Mouse (Mus musculus): ENCODE measurements at regions not wholly inside any gene's neighbourhood (a gene's known extent, or its start where the extent isn't known, plus 50 kb on each side); places are given as distances from the start of the nearest gene placed in this dataset.

GRCm38 (mm10) chr2:173843671-173844070, 106.4 kb downstream of the Vapb start:
- CTCF ChIA-PET, result no interaction called here
- in situ Hi-C loops (cut with MboI; ENCODE audit: low pct_unique_long_range_greater_than_20kb), result no loop called here
- POLR2A ChIA-PET, result no interaction called here
- peaks cover 3% of the 10 kb centered on the region for H3K27me3 ChIP-seq
- no peak for ATAC-seq
- DNase-seq (ENCODE audit: low read depth, low spot score), result no peak
- no peak for TF ChIP-seq CTCF (IDR thresholded peaks at IDR 0.05)

- DNase-seq (ENCODE audit: low read depth, low spot score), result no peak
- POLR2A ChIA-PET, result no interaction called here
- H3K27me3 ChIP-seq, result peaks cover 3% of the 10 kb centered on the region
- TF ChIP-seq CTCF (IDR thresholded peaks at IDR 0.05), result no peak
- in situ Hi-C loops (cut with MboI; ENCODE audit: low pct_unique_long_range_greater_than_20kb), result no loop called here
- CTCF ChIA-PET, result no interaction called here
- ATAC-seq, result no peak
Measured at GRCm38 (mm10) chr2:173844524-173844923, 107.2 kb downstream of the Vapb start.

DNA sequence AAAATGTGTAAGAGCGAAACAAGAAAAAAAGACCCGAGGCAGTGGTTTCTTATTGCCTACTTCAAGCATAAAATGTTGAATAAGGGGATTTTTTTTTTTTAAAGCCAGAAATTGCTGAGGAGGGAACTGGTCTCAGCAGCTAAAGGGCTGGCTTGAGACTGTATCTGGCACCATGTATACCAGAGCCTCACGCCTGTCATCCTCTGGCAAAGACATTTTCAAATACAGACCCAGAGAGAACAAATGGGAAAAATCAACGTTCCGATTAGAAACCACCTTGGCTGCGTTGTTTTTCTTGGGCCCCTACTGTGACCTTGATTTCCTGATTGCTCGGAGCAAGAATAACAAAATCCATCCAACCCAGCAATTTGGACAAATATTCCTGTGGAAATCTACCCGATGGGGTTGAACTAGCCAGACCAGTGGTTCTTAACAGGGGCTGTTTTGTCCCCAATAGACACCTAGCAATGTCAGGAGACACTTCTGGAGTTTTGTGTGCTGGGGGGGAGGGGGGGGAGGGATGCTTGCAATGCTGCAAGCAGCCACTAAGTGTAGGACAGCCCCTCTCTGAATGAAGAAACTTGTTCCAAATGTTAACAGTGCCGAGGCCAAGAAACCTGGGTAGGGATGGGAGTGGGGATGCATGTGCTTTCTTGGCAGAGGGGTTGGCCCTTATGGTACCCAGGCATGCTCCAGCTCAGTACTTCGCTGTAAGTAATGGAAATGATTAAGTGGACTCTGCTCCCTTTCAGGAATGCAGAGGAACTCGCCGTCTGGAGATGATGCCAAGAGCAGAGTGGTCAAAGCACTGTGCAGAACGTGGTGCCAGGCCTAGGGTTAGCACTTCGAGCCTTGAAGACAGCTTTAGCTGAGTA, 108.1 kb downstream of the Vapb start:
- in situ Hi-C loops (cut with MboI; ENCODE audit: low pct_unique_long_range_greater_than_20kb), result no loop called here
- ChIA-PET POLR2A (no interaction called here), CTCF (no interaction called here)
- no peak for TF ChIP-seq CTCF (IDR thresholded peaks at IDR 0.05)
- ATAC-seq (no peak), DNase-seq (ENCODE audit: low read depth, low spot score) (no peak)
- peaks cover 3% of the 10 kb centered on the region for H3K27me3 ChIP-seq

GRCm38 (mm10) chr2:173851054-173851453, 113.7 kb downstream of the Vapb start:
- in situ Hi-C loops (cut with MboI; ENCODE audit: low pct_unique_long_range_greater_than_20kb), result no loop called here
- DNase-seq (ENCODE audit: low read depth, low spot score) (no peak), ATAC-seq (no peak)
- TF ChIP-seq CTCF (IDR thresholded peaks at IDR 0.05), result no peak
- ChIA-PET POLR2A (no interaction called here), CTCF (no interaction called here)
- peaks cover 4% of the 10 kb centered on the region for H3K27me3 ChIP-seq

GRCm38 (mm10) chr2:173854172-173854723, 116.9 kb downstream of the Vapb start:
- ChIA-PET POLR2A (no interaction called here), CTCF (no interaction called here)
- no peak for TF ChIP-seq CTCF (IDR thresholded peaks at IDR 0.05)
- peaks cover 4% of the 10 kb centered on the region for H3K27me3 ChIP-seq
- DNase-seq (ENCODE audit: low read depth, low spot score), result no peak
- no peak for ATAC-seq
- in situ Hi-C loops (cut with MboI; ENCODE audit: low pct_unique_long_range_greater_than_20kb), result no loop called here

- in situ Hi-C loops (cut with MboI; ENCODE audit: low pct_unique_long_range_greater_than_20kb), result no loop called here
- ATAC-seq (no peak), DNase-seq (ENCODE audit: low read depth, low spot score) (no peak)
- CTCF ChIA-PET, result no interaction called here
- no peak for TF ChIP-seq CTCF (IDR thresholded peaks at IDR 0.05)
- H3K27me3 ChIP-seq, result peaks cover 4% of the 10 kb centered on the region
- POLR2A ChIA-PET, result no interaction called here
Measured at GRCm38 (mm10) chr2:173854846-173855245, 117.5 kb downstream of the Vapb start.

DNA sequence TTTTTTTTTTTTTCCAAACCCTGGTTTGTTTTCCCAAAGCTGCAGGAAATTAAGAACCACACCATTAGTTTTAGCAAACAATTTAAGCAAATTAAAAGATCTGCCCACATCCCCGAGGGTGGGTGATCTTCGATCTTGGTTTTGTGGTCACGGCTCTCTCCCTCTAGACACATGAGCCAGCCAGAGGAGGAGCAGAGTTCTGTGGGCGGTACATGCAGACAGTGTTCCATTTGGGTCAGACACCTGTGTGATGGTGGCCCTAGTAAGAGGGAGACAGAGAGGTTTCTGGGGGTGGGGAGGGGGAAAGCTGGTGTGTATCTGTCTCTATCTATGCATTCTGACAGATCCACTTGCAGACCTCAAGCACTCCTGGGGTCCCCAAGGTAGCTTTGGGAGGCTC, 118.0 kb downstream of the Vapb start:
- no peak for TF ChIP-seq CTCF (IDR thresholded peaks at IDR 0.05)
- peaks cover 4% of the 10 kb centered on the region for H3K27me3 ChIP-seq
- DNase-seq (ENCODE audit: low read depth, low spot score) (no peak), ATAC-seq (no peak)
- in situ Hi-C loops (cut with MboI; ENCODE audit: low pct_unique_long_range_greater_than_20kb), result no loop called here
- ChIA-PET CTCF (no interaction called here), POLR2A (no interaction called here)

DNA sequence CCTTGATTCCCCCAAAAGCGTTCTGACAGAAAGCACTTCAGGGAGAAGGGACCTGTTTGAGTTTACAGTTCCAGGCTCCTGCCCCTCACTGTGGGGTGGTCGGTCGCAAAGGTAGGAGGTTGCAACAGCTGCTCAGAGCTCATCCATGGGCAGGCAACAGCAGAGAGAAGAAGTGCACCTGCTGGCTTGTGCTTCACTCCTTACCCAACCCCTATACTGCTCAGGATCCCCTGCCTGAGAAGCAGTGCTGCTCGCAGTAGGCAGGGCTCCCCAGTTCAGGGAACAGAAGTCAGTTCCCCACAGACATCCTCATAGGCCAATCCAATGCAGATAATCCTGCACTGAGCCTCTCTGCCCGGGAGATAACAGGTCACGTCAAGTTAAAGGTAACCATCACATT, 119.7 kb downstream of the Vapb start:
- ATAC-seq, result no peak
- peaks cover 4% of the 10 kb centered on the region for H3K27me3 ChIP-seq
- CTCF ChIA-PET, result no interaction called here
- POLR2A ChIA-PET, result no interaction called here
- in situ Hi-C loops (cut with MboI; ENCODE audit: low pct_unique_long_range_greater_than_20kb), result no loop called here
- DNase-seq (ENCODE audit: low read depth, low spot score), result no peak
- no peak for TF ChIP-seq CTCF (IDR thresholded peaks at IDR 0.05)

GRCm38 (mm10) chr2:173873048-173873447, 135.7 kb downstream of the Vapb start:
- in situ Hi-C loops (cut with MboI; ENCODE audit: low pct_unique_long_range_greater_than_20kb), result no loop called here
- no peak for ATAC-seq
- no peak for TF ChIP-seq CTCF (IDR thresholded peaks at IDR 0.05)
- H3K27me3 ChIP-seq, result peaks cover 14% of the 10 kb centered on the region
- DNase-seq (ENCODE audit: low read depth, low spot score), result no peak
- ChIA-PET POLR2A (no interaction called here), CTCF (interaction anchor here (1.3 kb wide), 1 partner anchor 11 kb away, joined by 3 read pairs; no protein-coding TSS in a partner anchor)

Measured in Patski (cell line).